Mouse (Mus musculus): ENCODE results near the gene Pphln1. TPM values are rescaled to one million over a fixed set of nuclear protein-coding genes. Genes with fewer than 3 reads are reported as not detected.

The Pphln1 gene
- total and polyA plus RNA-seq, 3 experiments = 11.4 to 96.4 (median 34.3) TPM

DNA sequence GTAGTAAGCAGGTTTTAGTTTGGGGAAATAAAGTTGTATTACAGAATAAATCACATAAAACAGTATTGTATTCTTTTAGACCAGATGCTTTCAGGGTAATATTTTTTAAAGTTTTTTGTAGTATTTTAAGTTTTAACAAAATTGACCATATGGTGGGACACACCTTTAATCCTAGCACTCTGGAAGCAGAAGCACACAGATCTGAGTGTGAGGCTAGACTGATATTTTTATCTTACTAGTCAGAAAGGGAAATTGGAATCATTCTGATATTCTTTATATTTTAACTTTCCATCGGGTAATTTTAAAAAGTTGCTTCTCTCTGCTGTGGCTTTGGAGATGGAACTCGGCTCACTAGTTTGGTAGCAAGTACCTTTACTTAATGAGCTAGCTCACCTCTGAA is 4.6 kb downstream of the Pphln1 start:
- Histone ChIP-seq H3K4me1 (ENCODE audit: insufficient read depth, low read depth, low read length) (peaks cover 28% of the 10 kb centered on the region), H3K4me3 (ENCODE audit: low read depth, low read length) (no peak overlapping the region), H3K36me3 (replicated peaks) (peaks cover 53% of the 10 kb centered on the region), H3K27me3 (ENCODE audit: insufficient read depth, low read length) (no peaks in the 10 kb centered on the region), H3K9me3 (replicated peaks) (no peaks in the 10 kb centered on the region)
- TF ChIP-seq POLR2AphosphoS5 (IDR thresholded peaks at IDR 0.05; ENCODE audit: insufficient replicate concordance, low read depth, low read length) = no peak
- TF ChIP-seq GATA1 (IDR thresholded peaks at IDR 0.05; ENCODE audit: borderline replicate concordance, low read length) = no peak
- TF ChIP-seq TAL1 (conservative IDR thresholded peaks at IDR 0.05; ENCODE audit: low read depth, low read length) = no peak
- no peak for TF ChIP-seq GATA2 (IDR thresholded peaks at IDR 0.05; ENCODE audit: borderline replicate concordance, low read depth, low read length)
- TF ChIP-seq CTCF (IDR thresholded peaks at IDR 0.05; ENCODE audit: low read depth, low read length) = no peak
- ATAC-seq (ENCODE audit: extremely low read depth, insufficient number of reproducible peaks, low FRiP score, poor library complexity, severe bottlenecking) (no peak), DNase-seq (ENCODE audit: low spot score) (no peak)

DNA sequence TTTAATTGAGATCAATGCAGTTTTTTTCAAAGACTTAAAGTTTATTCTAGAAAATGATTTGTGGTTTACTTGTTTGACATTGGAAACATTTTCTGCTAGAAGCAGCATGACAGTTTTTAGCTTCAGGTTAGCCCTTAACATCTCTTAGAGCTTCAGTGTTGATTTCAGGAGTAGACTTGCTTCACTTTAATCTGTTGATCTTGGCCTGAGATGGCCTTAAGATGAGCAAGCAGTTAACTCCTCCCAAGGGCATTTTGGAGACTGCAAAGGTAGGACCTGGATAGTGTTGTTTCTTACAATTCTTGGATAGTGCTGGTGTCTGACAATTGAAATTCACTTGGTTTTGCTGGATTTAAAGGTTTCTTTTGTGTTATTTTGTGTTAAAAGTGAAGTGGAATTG is 6.7 kb downstream of the Pphln1 start:
- DNase-seq (ENCODE audit: low spot score) = no peak
- H3K36me3 ChIP-seq (replicated peaks) = peaks cover 68% of the 10 kb centered on the region
- no peak for ATAC-seq (ENCODE audit: extremely low read depth, insufficient number of reproducible peaks, low FRiP score, poor library complexity, severe bottlenecking)
- H3K9me3 ChIP-seq (replicated peaks) = no peaks in the 10 kb centered on the region
- H3K4me3 ChIP-seq (ENCODE audit: low read depth, low read length) = no peak overlapping the region
- H3K27me3 ChIP-seq (ENCODE audit: insufficient read depth, low read length) = no peaks in the 10 kb centered on the region
- H3K4me1 ChIP-seq (ENCODE audit: insufficient read depth, low read depth, low read length) = peaks cover 22% of the 10 kb centered on the region
- TF ChIP-seq GATA2 (IDR thresholded peaks at IDR 0.05; ENCODE audit: borderline replicate concordance, low read depth, low read length) (no peak), POLR2AphosphoS5 (IDR thresholded peaks at IDR 0.05; ENCODE audit: insufficient replicate concordance, low read depth, low read length) (no peak), GATA1 (IDR thresholded peaks at IDR 0.05; ENCODE audit: borderline replicate concordance, low read length) (no peak), TAL1 (conservative IDR thresholded peaks at IDR 0.05; ENCODE audit: low read depth, low read length) (no peak), CTCF (IDR thresholded peaks at IDR 0.05; ENCODE audit: low read depth, low read length) (no peak)

DNA sequence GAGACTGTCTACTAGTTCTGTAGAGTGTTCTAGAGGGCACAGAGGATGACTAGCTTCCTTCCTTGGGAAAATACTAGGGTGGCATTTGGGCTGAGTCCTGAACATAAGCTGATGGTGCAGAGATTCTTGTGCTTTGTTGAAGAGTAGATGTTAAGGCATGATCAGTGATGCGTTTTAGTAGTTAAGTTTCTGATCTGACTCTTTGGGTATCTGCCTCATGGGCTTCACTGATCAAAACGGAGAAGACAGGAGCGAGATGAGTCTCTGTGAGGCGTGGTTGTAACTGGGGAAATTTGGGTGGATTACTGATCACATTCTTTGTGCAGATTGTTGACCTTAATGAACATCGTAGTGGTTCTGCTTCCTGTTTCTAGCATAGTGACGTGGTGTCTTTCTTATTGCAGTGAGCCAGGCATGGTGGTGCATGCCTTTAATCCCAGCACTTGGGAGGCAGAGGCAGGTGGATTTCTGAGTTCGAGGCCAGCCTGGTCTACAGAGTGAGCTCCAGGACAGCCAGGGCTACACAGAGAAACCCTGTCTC is 7.4 kb downstream of the Pphln1 start:
- no peak for TF ChIP-seq POLR2AphosphoS5 (IDR thresholded peaks at IDR 0.05; ENCODE audit: insufficient replicate concordance, low read depth, low read length)
- no peak for TF ChIP-seq GATA2 (IDR thresholded peaks at IDR 0.05; ENCODE audit: borderline replicate concordance, low read depth, low read length)
- no peak for TF ChIP-seq TAL1 (conservative IDR thresholded peaks at IDR 0.05; ENCODE audit: low read depth, low read length)
- TF ChIP-seq GATA1 (IDR thresholded peaks at IDR 0.05; ENCODE audit: borderline replicate concordance, low read length) = no peak
- TF ChIP-seq CTCF (IDR thresholded peaks at IDR 0.05; ENCODE audit: low read depth, low read length) = no peak
- ATAC-seq (ENCODE audit: extremely low read depth, insufficient number of reproducible peaks, low FRiP score, poor library complexity, severe bottlenecking) = no peak

DNA sequence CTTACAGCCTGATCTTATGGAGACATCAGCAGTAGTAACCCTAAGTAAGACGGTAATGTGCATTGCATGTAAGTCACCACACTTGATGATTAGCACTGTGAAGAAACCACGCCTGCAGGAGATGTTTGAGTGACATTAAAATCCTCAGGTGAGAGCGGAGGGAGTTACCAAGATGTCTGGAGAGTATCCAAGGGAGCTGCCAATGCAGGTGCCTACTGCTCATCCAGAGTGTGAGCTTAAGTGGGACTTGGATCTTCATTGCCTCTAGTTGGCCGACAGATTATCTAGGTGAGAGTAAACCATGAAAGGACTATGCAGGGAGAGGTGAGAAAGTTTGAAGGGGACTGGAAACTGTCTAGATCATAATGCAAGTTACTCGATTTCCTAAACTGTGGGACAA is 8.3 kb downstream of the Pphln1 start:
- Histone ChIP-seq H3K4me3 (ENCODE audit: low read depth, low read length) (no peak overlapping the region), H3K4me1 (ENCODE audit: insufficient read depth, low read depth, low read length) (peaks cover 8% of the 10 kb centered on the region), H3K9me3 (replicated peaks) (no peaks in the 10 kb centered on the region), H3K36me3 (replicated peaks) (peaks cover 74% of the 10 kb centered on the region), H3K27me3 (ENCODE audit: insufficient read depth, low read length) (no peaks in the 10 kb centered on the region)
- ATAC-seq (ENCODE audit: extremely low read depth, insufficient number of reproducible peaks, low FRiP score, poor library complexity, severe bottlenecking) (no peak), DNase-seq (ENCODE audit: low spot score) (no peak)
- TF ChIP-seq CTCF (IDR thresholded peaks at IDR 0.05; ENCODE audit: low read depth, low read length) (no peak), TAL1 (conservative IDR thresholded peaks at IDR 0.05; ENCODE audit: low read depth, low read length) (no peak), POLR2AphosphoS5 (IDR thresholded peaks at IDR 0.05; ENCODE audit: insufficient replicate concordance, low read depth, low read length) (no peak), GATA2 (IDR thresholded peaks at IDR 0.05; ENCODE audit: borderline replicate concordance, low read depth, low read length) (no peak), GATA1 (IDR thresholded peaks at IDR 0.05; ENCODE audit: borderline replicate concordance, low read length) (no peak)

More for the DNA sequence above, 7.4 kb downstream of the Pphln1 start:
- no peaks in the 10 kb centered on the region for H3K27me3 ChIP-seq (ENCODE audit: insufficient read depth, low read length)
- no peaks in the 10 kb centered on the region for H3K9me3 ChIP-seq (replicated peaks)
- peaks cover 72% of the 10 kb centered on the region for H3K36me3 ChIP-seq (replicated peaks)
- H3K4me3 ChIP-seq (ENCODE audit: low read depth, low read length) = no peak overlapping the region
- peaks cover 17% of the 10 kb centered on the region for H3K4me1 ChIP-seq (ENCODE audit: insufficient read depth, low read depth, low read length)
- no peak for DNase-seq (ENCODE audit: low spot score)

DNA sequence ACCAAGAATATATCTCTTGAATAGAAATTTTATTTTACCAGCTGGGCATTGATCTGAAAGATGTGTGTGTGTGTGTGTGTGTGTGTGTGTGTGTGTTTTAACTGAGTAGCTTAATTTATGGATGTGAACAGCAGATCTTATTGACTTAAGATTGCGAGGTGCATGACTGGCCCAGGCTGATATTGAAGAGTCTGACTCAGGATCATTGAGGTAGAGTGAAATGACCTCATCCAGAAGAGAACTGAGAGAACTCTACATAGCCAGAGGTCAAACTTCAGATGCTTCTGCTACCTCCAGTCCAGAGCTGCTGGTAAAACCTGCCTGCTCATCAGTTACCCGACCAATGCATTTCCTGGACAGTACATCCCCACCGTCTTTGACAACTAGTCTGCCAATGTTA is 14.3 kb downstream of the Pphln1 start:
- DNase-seq (ENCODE audit: low spot score) (no peak), ATAC-seq (ENCODE audit: extremely low read depth, insufficient number of reproducible peaks, low FRiP score, poor library complexity, severe bottlenecking) (no peak)
- no peak overlapping the region for H3K4me3 ChIP-seq (ENCODE audit: low read depth, low read length)
- 0 out of 2 replicates have a peak, but pooled peaks cover 3% of the 10 kb centered on the region for H3K4me1 ChIP-seq (ENCODE audit: insufficient read depth, low read depth, low read length)
- peaks cover 81% of the 10 kb centered on the region for H3K36me3 ChIP-seq (replicated peaks)
- no peak for TF ChIP-seq POLR2AphosphoS5 (IDR thresholded peaks at IDR 0.05; ENCODE audit: insufficient replicate concordance, low read depth, low read length)
- H3K27me3 ChIP-seq (ENCODE audit: insufficient read depth, low read length) = no peaks in the 10 kb centered on the region
- H3K9me3 ChIP-seq (replicated peaks) = no peaks in the 10 kb centered on the region

DNA sequence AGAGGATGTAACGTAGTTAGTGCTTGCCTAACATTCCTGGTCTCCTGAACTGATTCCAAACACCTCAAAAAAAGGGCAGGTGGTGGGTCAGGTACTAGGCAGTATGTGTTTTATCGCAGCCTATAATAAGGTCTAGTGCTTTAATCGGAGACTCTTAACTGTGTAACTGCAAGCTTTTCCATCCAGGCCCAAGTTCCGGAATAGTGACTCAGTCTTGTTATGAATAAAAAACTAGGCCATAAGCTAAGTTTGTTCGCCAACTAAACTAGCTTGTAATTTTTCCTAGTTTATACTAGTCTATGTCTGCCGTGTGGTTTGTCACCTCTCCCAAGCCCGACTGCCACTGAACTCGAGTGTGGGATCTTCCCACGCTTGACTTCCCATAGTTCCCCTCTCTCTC is 16.3 kb downstream of the Pphln1 start:
- TF ChIP-seq CTCF (IDR thresholded peaks at IDR 0.05; ENCODE audit: low read depth, low read length) (no peak), GATA2 (IDR thresholded peaks at IDR 0.05; ENCODE audit: borderline replicate concordance, low read depth, low read length) (no peak), GATA1 (IDR thresholded peaks at IDR 0.05; ENCODE audit: borderline replicate concordance, low read length) (no peak), TAL1 (conservative IDR thresholded peaks at IDR 0.05; ENCODE audit: low read depth, low read length) (no peak), POLR2AphosphoS5 (IDR thresholded peaks at IDR 0.05; ENCODE audit: insufficient replicate concordance, low read depth, low read length) (no peak)
- H3K4me1 ChIP-seq (ENCODE audit: insufficient read depth, low read depth, low read length) = no peaks in the 10 kb centered on the region
- peaks cover 74% of the 10 kb centered on the region for H3K36me3 ChIP-seq (replicated peaks)
- H3K9me3 ChIP-seq (replicated peaks) = no peaks in the 10 kb centered on the region
- DNase-seq (ENCODE audit: low spot score) = no peak
- no peak overlapping the region for H3K4me3 ChIP-seq (ENCODE audit: low read depth, low read length)
- ATAC-seq (ENCODE audit: extremely low read depth, insufficient number of reproducible peaks, low FRiP score, poor library complexity, severe bottlenecking) = no peak
- no peaks in the 10 kb centered on the region for H3K27me3 ChIP-seq (ENCODE audit: insufficient read depth, low read length)

Measured in G1E (cell line).